Mouse (Mus musculus) thymus, adult 2 months (tissue): ENCODE data around the gene Gm9767. TPM values are rescaled to one million over a fixed set of nuclear protein-coding genes. Genes with fewer than 3 reads are reported as not detected.

Experiments used
- DNase-seq: peaks from one replicate; pipeline ENCODE4 v3.0.0; 2021
- H3K27ac ChIP-seq: fragments of 200-500 bp; 2 replicates; pipeline ENCODE4 v1.5.1; 2012; ENCODE audit warnings: low read length, control low read depth; ENCODE audit not compliant: control insufficient read depth, insufficient read depth
- H3K27me3 ChIP-seq: fragments of 200-500 bp; 2 replicates; pipeline ENCODE4 v1.6.1; 2012; ENCODE audit warnings: mild to moderate bottlenecking, low read length, moderate library complexity, mixed read lengths; ENCODE audit not compliant: control insufficient read depth, insufficient read depth
- H3K36me3 ChIP-seq: fragments of 200-500 bp; 2 replicates; pipeline ENCODE4 v1.6.1; 2012; ENCODE audit warnings: mild to moderate bottlenecking, low read length, moderate library complexity; ENCODE audit not compliant: control insufficient read depth, insufficient read depth
- H3K4me1 ChIP-seq: fragments of 200-500 bp; replicated peaks from 2 replicates; pipeline ENCODE4 v1.6.1; 2012; ENCODE audit warnings: low read length; ENCODE audit not compliant: control insufficient read depth, insufficient read depth
- H3K4me3 ChIP-seq: fragments of 200-500 bp; 2 replicates; pipeline ENCODE4 v1.5.1; 2012; ENCODE audit warnings: mild to moderate bottlenecking, low read length, control low read depth, moderate library complexity; ENCODE audit not compliant: control insufficient read depth, insufficient read depth
- CTCF ChIP-seq: fragments of 200-500 bp; IDR thresholded peaks from 2 replicates; pipeline ENCODE4 v1.5.1; 2012; ENCODE audit warnings: mild to moderate bottlenecking, control low read depth, low read length, moderate library complexity, borderline replicate concordance; ENCODE audit not compliant: control insufficient read depth, poor library complexity, insufficient read depth; ENCODE audit errors: extremely low read depth
- POLR2A ChIP-seq: fragments of 200-500 bp; IDR thresholded peaks from 2 replicates; pipeline ENCODE4 v1.6.1; 2012; ENCODE audit warnings: mild to moderate bottlenecking, low read length, control low read depth, moderate library complexity; ENCODE audit not compliant: control insufficient read depth, poor library complexity, insufficient read depth; ENCODE audit errors: extremely low read depth
- WGBS: fragments of 180-500 bp; shearing (Covaris S2); methylation state at CpG from one replicate; pipeline ENCODE4 v1.1.7; 2018; 5-methylcytosine and 5-hydroxymethylcytosine counted together
- polyA plus RNA-seq: library from polyadenylated mRNA; depleted of rRNA; stranded (reverse); fragments of >200 nt; gene quantifications from 2 replicates; pipeline ENCODE4 v1.2.3, GENCODE M21; 2012; rRNA removed

Gm9767 gene
- 0.08 TPM in 1 of 2 replicates, not detected in the other for polyA plus RNA-seq

DNA sequence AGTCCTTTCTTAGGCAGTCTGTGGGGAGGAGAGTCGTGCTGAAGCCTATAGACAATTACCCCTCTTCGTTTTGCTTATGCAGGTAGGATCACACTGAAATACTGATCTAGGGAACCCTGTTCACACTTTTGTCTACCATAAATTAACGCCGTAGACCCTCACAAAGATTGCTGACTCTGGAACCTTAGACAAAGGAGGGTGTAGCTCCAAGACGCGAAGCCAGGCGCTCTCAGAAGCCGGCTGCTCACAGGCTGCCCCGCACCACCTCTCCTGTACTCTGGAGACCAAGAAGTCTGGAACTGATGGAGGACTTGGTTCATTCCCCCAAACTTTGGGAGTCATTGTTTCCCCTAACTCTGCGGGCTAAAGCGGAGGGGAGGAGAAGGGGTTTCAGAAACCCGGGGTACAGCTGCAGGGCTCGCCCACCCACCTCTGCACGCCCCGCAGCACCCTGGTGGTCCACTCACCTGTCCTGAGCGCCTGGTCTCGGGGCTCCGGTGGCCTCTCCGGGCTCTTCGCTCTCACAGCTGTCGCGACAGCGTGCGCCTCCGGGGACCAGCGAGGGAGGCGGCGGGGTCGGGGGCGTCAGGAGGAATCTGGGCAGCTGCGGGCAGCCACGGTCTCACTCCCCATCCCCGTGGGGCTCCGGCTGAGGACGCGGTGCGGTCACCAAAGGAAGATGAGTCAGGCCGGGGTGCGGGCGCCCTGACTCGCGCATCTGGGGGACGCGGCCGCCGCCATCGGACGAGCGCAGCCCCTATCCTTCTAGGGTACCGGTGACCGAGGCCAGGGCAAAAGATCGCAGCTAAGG, at the start of gene Gm9767:
Gene Gm9767 (plus strand): TSS at position 585 of the 811 bp plus-strand sequence.
- TF ChIP-seq CTCF (no peak), POLR2A (no peak)
- WGBS = 8% methylated on average over 52 of the region's 52 CpGs
- Histone ChIP-seq H3K4me3 (peak within 1 kb of the TSS; percentile 10; the same call in 1 of the 2 replicates), H3K27me3 (no peaks in the 10 kb centered on the region; the same call in 1 of the 2 replicates), H3K4me1 (no peaks in the 10 kb centered on the region), H3K27ac (no peak within 1 kb of the TSS), H3K36me3 (no peaks in the 10 kb centered on the region)
- DNase-seq = peak; percentile 3

GRCm38 (mm10) chr10:26034931-26035330, 43.1 kb upstream of the Gm9767 start:
- DNase-seq = no peak
- H3K36me3 ChIP-seq = no peaks in the 10 kb centered on the region
- H3K27ac ChIP-seq = no peak overlapping the region
- H3K4me1 ChIP-seq = no peaks in the 10 kb centered on the region
- H3K4me3 ChIP-seq = no peak overlapping the region
- WGBS = 81% methylated on average over 5 of the region's 5 CpGs
- H3K27me3 ChIP-seq = no peaks in the 10 kb centered on the region
- no peak for TF ChIP-seq POLR2A
- no peak for TF ChIP-seq CTCF

GRCm38 (mm10) chr10:26051177-26051576, 26.9 kb upstream of the Gm9767 start:
- no peak for TF ChIP-seq CTCF
- no peak for TF ChIP-seq POLR2A
- WGBS = 94% methylated on average over 2 of the region's 2 CpGs
- Histone ChIP-seq H3K27ac (no peak overlapping the region), H3K36me3 (no peaks in the 10 kb centered on the region), H3K27me3 (no peaks in the 10 kb centered on the region), H3K4me3 (no peak overlapping the region), H3K4me1 (no peaks in the 10 kb centered on the region)
- DNase-seq = no peak

GRCm38 (mm10) chr10:26059662-26060307, 18.3 kb upstream of the Gm9767 start:
- Histone ChIP-seq H3K36me3 (no peaks in the 10 kb centered on the region), H3K27ac (no peak overlapping the region), H3K4me3 (no peak overlapping the region), H3K4me1 (no peaks in the 10 kb centered on the region), H3K27me3 (no peaks in the 10 kb centered on the region)
- no peak for TF ChIP-seq CTCF
- TF ChIP-seq POLR2A = no peak
- no peak for DNase-seq
- WGBS = 96% methylated on average over 3 of the region's 3 CpGs

GRCm38 (mm10) chr10:26063071-26063470, 15.0 kb upstream of the Gm9767 start:
- H3K36me3 ChIP-seq = no peaks in the 10 kb centered on the region
- H3K27me3 ChIP-seq = no peaks in the 10 kb centered on the region
- no peak overlapping the region for H3K4me3 ChIP-seq
- TF ChIP-seq CTCF = no peak
- no peak for TF ChIP-seq POLR2A
- H3K4me1 ChIP-seq = no peaks in the 10 kb centered on the region
- WGBS = 86% methylated on average over 4 of the region's 4 CpGs
- H3K27ac ChIP-seq = no peak overlapping the region
- no peak for DNase-seq

GRCm38 (mm10) chr10:26071986-26072385, 6.1 kb upstream of the Gm9767 start:
- no peaks in the 10 kb centered on the region for H3K36me3 ChIP-seq
- 90% methylated on average over 5 of the region's 5 CpGs for WGBS
- H3K4me3 ChIP-seq = no peak overlapping the region
- no peaks in the 10 kb centered on the region for H3K4me1 ChIP-seq
- no peak overlapping the region for H3K27ac ChIP-seq
- no peaks in the 10 kb centered on the region for H3K27me3 ChIP-seq
- DNase-seq = no peak
- no peak for TF ChIP-seq POLR2A
- no peak for TF ChIP-seq CTCF

DNA sequence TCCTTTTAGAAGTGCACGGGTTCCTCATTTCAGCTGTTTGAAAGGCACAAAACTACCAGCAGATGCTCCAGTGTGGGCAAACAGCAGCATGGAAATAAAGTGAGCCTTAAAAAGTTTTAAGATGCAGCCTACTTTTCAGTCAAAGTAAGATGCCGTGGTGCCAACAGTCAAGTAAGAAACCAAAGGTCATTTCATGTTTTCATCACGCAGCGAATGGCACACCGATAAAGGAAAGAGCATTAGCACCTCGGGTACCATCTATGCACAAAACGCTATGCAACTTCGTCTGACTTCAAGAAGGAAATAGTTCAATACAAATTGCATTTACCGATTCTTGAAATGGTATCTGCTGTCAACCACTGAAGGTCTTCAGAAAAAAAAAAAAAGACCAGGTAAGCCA, 1.1 kb upstream of the Gm9767 start:
- no peaks in the 10 kb centered on the region for H3K4me1 ChIP-seq
- TF ChIP-seq CTCF (no peak), POLR2A (no peak)
- H3K27me3 ChIP-seq = no peaks in the 10 kb centered on the region; the same call in 1 of the 2 replicates
- no peak for DNase-seq
- no peaks in the 10 kb centered on the region for H3K36me3 ChIP-seq
- H3K27ac ChIP-seq = no peak overlapping the region
- no peak overlapping the region for H3K4me3 ChIP-seq
- 88% methylated on average over 9 of the region's 9 CpGs for WGBS
